Mouse (Mus musculus) C2C12 (cell line): ENCODE results near the gene Prkci. TPM values are rescaled to one million over a fixed set of nuclear protein-coding genes. Genes with fewer than 3 reads are reported as not detected.

Experiments
- H3K27me3 ChIP-seq: one replicate; pipeline ENCODE4 v1.6.1; 2011; ENCODE audit not compliant: control insufficient read depth, insufficient read depth, insufficient read length
- H3K36me3 ChIP-seq: one replicate; pipeline ENCODE4 v1.6.1; 2011; ENCODE audit not compliant: control insufficient read depth, insufficient read depth
- H3K4me3 ChIP-seq: one replicate; pipeline ENCODE4 v1.5.1; 2011; ENCODE audit warnings: mild to moderate bottlenecking, control low read depth; ENCODE audit not compliant: poor library complexity, insufficient read depth, severe bottlenecking
- H3K79me2 ChIP-seq: one replicate; pipeline ENCODE4 v1.6.1; 2011; ENCODE audit not compliant: control insufficient read depth, insufficient read depth
- H3K79me3 ChIP-seq: one replicate; pipeline ENCODE4 v1.6.1; 2011; ENCODE audit warnings: low read depth, control low read depth
- H3ac ChIP-seq: one replicate; pipeline ENCODE3; 2011; ENCODE audit warnings: low read depth; ENCODE audit not compliant: control insufficient read depth, insufficient read length
- CEBPB ChIP-seq: IDR thresholded peaks from one replicate; pipeline ENCODE4 v1.6.1; 2011; ENCODE audit warnings: low read depth, mild to moderate bottlenecking, control low read depth, moderate library complexity
- CTCF ChIP-seq: IDR thresholded peaks from one replicate; pipeline ENCODE4 v1.5.1; 2011; ENCODE audit not compliant: control insufficient read depth, insufficient read depth, insufficient read length
- FOSL1 ChIP-seq: IDR thresholded peaks from one replicate; pipeline ENCODE4 v1.8.0; 2011; ENCODE audit warnings: mild to moderate bottlenecking, low read length; ENCODE audit not compliant: poor library complexity, insufficient read depth, severe bottlenecking
- MAX ChIP-seq: IDR thresholded peaks from one replicate; pipeline ENCODE4 v1.6.1; 2011; ENCODE audit warnings: mild to moderate bottlenecking, control low read depth
- MYOD1 ChIP-seq: IDR thresholded peaks from one replicate; pipeline ENCODE4 v1.6.1; 2011; ENCODE audit warnings: low read depth; ENCODE audit not compliant: control insufficient read depth, insufficient read length
- MYOG ChIP-seq: IDR thresholded peaks from one replicate; pipeline ENCODE4 v1.6.1; 2011; ENCODE audit not compliant: control insufficient read depth, insufficient read length; ENCODE audit errors: extremely low read depth
- USF1 ChIP-seq: IDR thresholded peaks from one replicate; pipeline ENCODE4 v1.6.1; 2011; ENCODE audit warnings: low read depth, mild to moderate bottlenecking, control low read depth, moderate library complexity
- polyA plus RNA-seq: library from polyadenylated mRNA; unstranded; fragments of >200 nt; fragmentation: generic; extraction: Trizol; gene quantifications from one replicate; pipeline ENCODE4 v1.2.1, GENCODE M21; 2012; ENCODE audit warnings: missing spikeins

Gene Prkci
- polyA plus RNA-seq, 1 experiment, result 17.5 TPM

DNA sequence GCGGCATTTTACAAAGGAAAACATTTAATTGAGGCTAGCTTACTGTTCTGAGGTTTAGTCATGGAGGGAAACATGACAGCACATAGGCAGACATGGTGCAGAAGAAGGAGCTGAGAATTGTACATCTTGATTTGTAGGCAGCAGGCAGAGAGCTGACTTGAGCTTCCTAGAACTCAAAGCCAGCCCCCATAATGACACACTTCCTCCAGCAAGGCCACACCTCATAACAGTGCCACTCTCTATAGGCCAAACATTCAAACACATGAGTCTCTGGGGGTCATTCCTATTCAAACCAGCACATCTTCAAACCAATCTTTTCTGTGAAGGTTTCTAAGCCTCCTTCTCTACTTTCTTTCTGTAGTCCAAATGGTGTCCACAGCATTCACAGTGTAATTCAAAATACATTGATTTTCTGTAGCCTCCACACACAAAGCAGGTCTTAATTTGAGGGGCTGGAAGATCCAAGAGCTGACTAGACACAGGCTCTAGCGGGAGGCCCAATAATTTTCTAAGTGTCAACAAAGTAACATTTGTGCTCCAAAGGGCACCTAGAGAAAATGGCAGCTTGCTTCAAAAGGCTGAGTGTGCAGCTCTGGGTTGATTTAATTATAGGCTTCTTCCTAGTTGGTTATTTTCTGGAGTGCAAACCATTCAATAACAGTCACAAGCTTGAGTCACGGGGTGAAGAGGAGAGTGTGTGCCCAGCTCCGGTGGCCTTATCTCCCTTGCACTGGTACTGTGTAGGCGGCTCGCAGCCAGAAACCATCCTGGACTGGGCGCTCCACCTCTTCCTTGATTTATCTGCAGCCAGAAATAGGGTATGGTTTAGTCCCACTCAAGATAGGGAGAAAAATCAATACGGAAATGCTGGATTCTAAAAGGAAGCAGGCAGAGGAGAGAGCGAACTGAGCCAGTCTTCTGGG lies 7.9 kb upstream of the Prkci start:
- Histone ChIP-seq H3K79me2 (no peaks in the 10 kb centered on the region), H3ac (no peak overlapping the region), H3K36me3 (no peaks in the 10 kb centered on the region), H3K79me3 (no peaks in the 10 kb centered on the region), H3K4me3 (no peak overlapping the region), H3K27me3 (no peaks in the 10 kb centered on the region)
- no peak for TF ChIP-seq MAX
- no peak for TF ChIP-seq MYOD1
- no peak for TF ChIP-seq CTCF
- no peak for TF ChIP-seq FOSL1
- no peak for TF ChIP-seq USF1
- TF ChIP-seq CEBPB, result no peak
- TF ChIP-seq MYOG, result no peak

DNA sequence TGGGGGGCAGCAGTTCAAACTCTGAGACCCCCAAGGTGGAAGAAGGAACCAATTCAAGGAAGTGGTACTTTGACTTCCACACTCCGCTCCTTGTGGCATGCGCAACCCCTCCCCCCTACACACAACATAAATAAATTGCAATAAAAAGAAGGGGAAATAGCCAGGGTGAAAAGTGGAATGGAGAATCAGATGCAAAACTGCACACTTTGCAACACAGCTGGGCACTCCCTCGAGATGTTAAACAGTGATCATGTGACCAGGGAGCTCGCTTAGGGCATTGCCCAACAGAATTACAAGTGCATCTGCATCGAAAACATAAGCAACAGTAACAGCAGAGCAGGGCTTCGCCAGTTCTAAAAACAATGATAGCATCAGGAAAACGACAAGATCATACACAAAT lies 3.4 kb upstream of the Prkci start:
- H3ac ChIP-seq, result no peak overlapping the region
- H3K4me3 ChIP-seq, result no peak overlapping the region
- TF ChIP-seq CTCF (no peak), CEBPB (no peak), USF1 (no peak), MYOG (no peak), MYOD1 (no peak), MAX (no peak), FOSL1 (no peak)
- H3K79me2 ChIP-seq, result peaks cover 17% of the 10 kb centered on the region
- H3K27me3 ChIP-seq, result no peaks in the 10 kb centered on the region
- H3K79me3 ChIP-seq, result peaks cover 11% of the 10 kb centered on the region
- no peaks in the 10 kb centered on the region for H3K36me3 ChIP-seq

DNA sequence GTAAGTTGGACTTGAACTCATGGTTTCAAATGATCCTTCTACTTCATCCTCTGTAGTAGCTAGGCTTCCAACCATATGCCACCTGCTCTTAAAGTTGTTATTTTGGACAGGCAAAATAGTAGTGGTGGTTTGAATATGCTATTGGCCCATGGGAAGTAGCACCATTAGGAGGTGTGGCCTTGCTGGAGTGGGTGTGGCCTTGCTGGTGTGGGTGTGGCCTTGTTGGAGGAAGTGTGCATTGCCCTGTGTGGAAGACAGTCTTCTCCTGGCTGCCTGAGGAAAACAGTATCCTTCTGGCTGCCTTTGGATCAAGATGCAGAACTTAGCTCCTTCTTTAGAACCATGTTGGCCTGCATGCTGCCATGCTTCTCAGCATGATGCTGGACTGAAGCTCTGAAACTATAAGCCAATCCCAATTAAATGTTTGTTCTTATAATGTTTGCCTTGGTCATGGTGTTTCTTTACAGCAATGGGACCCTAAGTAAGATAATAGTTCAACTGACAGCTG lies 2.4 kb upstream of the Prkci start:
- Histone ChIP-seq H3K4me3 (no peak overlapping the region), H3ac (no peak overlapping the region), H3K27me3 (no peaks in the 10 kb centered on the region), H3K36me3 (no peaks in the 10 kb centered on the region), H3K79me3 (peaks cover 20% of the 10 kb centered on the region), H3K79me2 (peaks cover 26% of the 10 kb centered on the region)
- TF ChIP-seq FOSL1 (no peak), CTCF (no peak), CEBPB (no peak), MAX (no peak), MYOG (no peak), MYOD1 (no peak), USF1 (no peak)

GRCm38 (mm10) chr3:30994859-30995258 lies 688 bp upstream of the Prkci start:
- Histone ChIP-seq H3K4me3 (peak overlapping the region; percentile 28), H3K27me3 (no peaks in the 10 kb centered on the region), H3K36me3 (no peaks in the 10 kb centered on the region), H3ac (no peak overlapping the region), H3K79me2 (peaks cover 44% of the 10 kb centered on the region), H3K79me3 (peaks cover 38% of the 10 kb centered on the region)
- TF ChIP-seq FOSL1 (no peak), MAX (no peak), USF1 (no peak), CTCF (no peak), MYOD1 (no peak), MYOG (no peak), CEBPB (no peak)

DNA sequence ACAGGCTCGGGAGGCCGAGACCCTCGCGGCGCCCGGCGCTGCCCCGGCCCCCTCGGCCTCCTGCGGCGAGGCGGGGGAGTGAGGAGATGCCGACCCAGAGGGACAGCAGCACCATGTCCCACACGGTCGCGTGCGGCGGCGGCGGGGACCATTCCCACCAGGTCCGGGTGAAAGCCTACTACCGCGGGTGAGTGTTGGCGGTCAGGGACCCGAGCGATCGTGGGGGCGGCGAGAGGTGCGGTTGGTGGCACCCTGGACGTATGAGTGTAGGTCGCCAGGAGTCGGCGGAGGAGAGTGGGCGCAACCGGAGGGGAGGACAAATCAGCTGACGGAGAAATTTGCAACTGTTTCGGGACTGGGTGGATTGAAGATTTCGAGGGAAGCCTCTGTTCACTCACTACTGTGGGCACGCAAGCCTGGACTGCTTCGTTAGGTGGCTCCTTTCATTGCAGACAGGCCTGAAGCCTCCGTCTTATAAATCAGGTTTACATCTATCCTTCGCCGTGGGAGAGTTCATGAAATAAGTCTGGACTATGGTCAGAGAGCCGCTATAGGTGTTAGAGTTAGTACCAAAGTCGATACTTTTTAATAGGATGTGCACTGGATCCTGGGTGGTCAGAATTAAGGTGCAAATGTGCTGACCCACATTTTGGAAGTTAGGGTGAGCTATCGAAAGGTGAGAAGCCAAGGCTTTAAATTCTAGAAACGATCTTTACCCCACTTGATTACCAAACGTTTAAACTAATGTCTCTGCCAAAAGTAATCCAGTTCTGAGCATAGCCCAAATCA lies 546 bp downstream of the Prkci start:
- TF ChIP-seq MYOD1 (no peak), MAX (peak; percentile 34)

More for the DNA sequence above, 546 bp downstream of the Prkci start:
- Histone ChIP-seq H3K79me3 (peaks cover 46% of the 10 kb centered on the region), H3K79me2 (peaks cover 56% of the 10 kb centered on the region), H3K27me3 (no peaks in the 10 kb centered on the region), H3ac (peak overlapping the region; percentile 96), H3K36me3 (no peaks in the 10 kb centered on the region), H3K4me3 (peak overlapping the region; percentile 73)
